Mouse (Mus musculus): ENCODE data around the gene Atg101. TPM values are rescaled to one million over a fixed set of nuclear protein-coding genes. Genes with fewer than 3 reads are reported as not detected.
"Not testable (repeated sequence)": the region's sequence is repeated elsewhere in the genome, so short reads cannot be mapped to it uniquely, and the experiment has no call there.

Atg101 gene
- polyA plus RNA-seq, 1 experiment from 2014 or later: 84.6 TPM

- H3K4me2 ChIP-seq: no peak overlapping the region
- H3K4me3 ChIP-seq: no peak overlapping the region
- no peaks in the 10 kb centered on the region for H3K36me3 ChIP-seq
- H3K27ac ChIP-seq: no peak overlapping the region
- no peaks in the 10 kb centered on the region for H3K9me3 ChIP-seq
- ATAC-seq (ENCODE audit: low FRiP score): no peak
- H3K27me3 ChIP-seq: peaks cover 19% of the 10 kb centered on the region
- H3K9ac ChIP-seq: no peak overlapping the region
- H3K4me1 ChIP-seq (replicated peaks): peaks cover 9% of the 10 kb centered on the region; the same call in 1 of the 2 replicates
- 79% methylated on average over 5 of the region's 5 CpGs for WGBS
These were observed 37.1 kb downstream of the Atg101 start for GRCm38 (mm10) chr15:101321126-101321525.

DNA sequence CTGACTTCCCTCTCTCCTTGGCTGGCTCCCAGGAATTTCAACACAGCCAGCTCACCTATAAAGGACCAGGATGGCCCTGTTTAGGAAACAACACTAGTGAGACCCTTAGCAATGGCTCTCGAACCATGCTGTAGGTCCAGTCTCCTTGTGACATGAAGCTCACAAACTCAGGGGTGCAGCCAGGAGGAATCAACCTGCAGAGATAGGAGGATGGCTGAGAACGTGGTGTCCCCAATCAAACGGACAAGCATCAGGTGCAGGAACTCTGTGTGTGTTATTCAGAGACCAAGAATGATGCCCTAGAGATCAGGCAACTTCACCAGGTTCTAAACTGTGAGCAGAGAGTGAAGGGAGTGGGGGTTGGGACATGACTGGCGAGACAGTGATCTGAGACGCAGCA is 38.0 kb downstream of the Atg101 start:
- Histone ChIP-seq H3K36me3 (no peaks in the 10 kb centered on the region), H3K9me3 (no peaks in the 10 kb centered on the region), H3K4me3 (no peak overlapping the region), H3K27me3 (peaks cover 16% of the 10 kb centered on the region), H3K4me2 (no peak overlapping the region), H3K27ac (no peak overlapping the region), H3K9ac (no peak overlapping the region), H3K4me1 (replicated peaks) (peaks cover 6% of the 10 kb centered on the region; the same call in 1 of the 2 replicates)
- WGBS: 87% methylated on average over 5 of the region's 5 CpGs
- ATAC-seq (ENCODE audit: low FRiP score): no peak

DNA sequence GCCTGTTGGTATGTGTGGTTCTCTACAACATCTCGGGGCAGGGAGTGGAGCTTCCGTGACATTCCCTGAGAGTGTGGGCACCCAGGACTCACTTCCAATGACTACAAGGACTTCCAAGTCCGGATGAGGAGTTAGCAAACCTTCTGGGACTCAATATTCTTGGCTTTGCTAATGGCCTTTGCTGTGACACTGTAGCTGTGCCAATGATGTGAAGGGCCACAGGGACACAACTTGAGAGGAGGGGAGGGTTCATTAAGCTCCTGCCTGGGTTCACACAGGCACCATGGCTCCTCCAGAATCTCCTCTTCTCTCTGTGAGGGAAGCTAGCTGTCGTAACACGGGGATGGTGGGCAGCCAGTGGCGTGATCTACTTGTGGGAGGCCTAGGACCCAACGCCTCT is 38.6 kb downstream of the Atg101 start:
- no peak overlapping the region for H3K27ac ChIP-seq
- no peak overlapping the region for H3K9ac ChIP-seq
- H3K4me1 ChIP-seq (replicated peaks): peaks cover 6% of the 10 kb centered on the region; the same call in 1 of the 2 replicates
- no peak for ATAC-seq (ENCODE audit: low FRiP score)
- no peak overlapping the region for H3K4me2 ChIP-seq
- H3K9me3 ChIP-seq: no peaks in the 10 kb centered on the region
- WGBS: 85% methylated on average over 7 of the region's 7 CpGs
- H3K36me3 ChIP-seq: no peaks in the 10 kb centered on the region
- no peak overlapping the region for H3K4me3 ChIP-seq
- H3K27me3 ChIP-seq: peaks cover 11% of the 10 kb centered on the region; the same call in 1 of the 2 replicates

- 93% methylated on average over 5 of the region's 5 CpGs for whole genome bisulfite sequencing
These were observed 39.4 kb downstream of the Atg101 start for GRCm38 (mm10) chr15:101323511-101323910.

GRCm38 (mm10) chr15:101324409-101324808 is 40.3 kb downstream of the Atg101 start:
- ATAC-seq (ENCODE audit: low FRiP score); H3K4me2 ChIP-seq; H3K27me3 ChIP-seq; H3K27ac ChIP-seq; H3K4me1 ChIP-seq (replicated peaks); H3K4me3 ChIP-seq; H3K9ac ChIP-seq; H3K9me3 ChIP-seq; H3K36me3 ChIP-seq: not testable (repeated sequence)

More at GRCm38 (mm10) chr15:101323511-101323910, 39.4 kb downstream of the Atg101 start:
- Histone ChIP-seq H3K4me2 (no peak overlapping the region), H3K27ac (no peak overlapping the region), H3K36me3 (no peaks in the 10 kb centered on the region), H3K4me1 (replicated peaks) (peaks cover 6% of the 10 kb centered on the region; the same call in 1 of the 2 replicates), H3K27me3 (0 out of 2 replicates have a peak, but pooled peaks cover 8% of the 10 kb centered on the region), H3K4me3 (no peak overlapping the region), H3K9me3 (no peaks in the 10 kb centered on the region), H3K9ac (no peak overlapping the region)
- ATAC-seq (ENCODE audit: low FRiP score): no peak

- no peak overlapping the region for H3K4me2 ChIP-seq
- H3K27me3 ChIP-seq: 0 out of 2 replicates have a peak, but pooled peaks cover 8% of the 10 kb centered on the region
- no peaks in the 10 kb centered on the region for H3K9me3 ChIP-seq
- no peaks in the 10 kb centered on the region for H3K36me3 ChIP-seq
- ATAC-seq (ENCODE audit: low FRiP score): no peak
- H3K4me1 ChIP-seq (replicated peaks): 0 out of 2 replicates have a peak, but pooled peaks cover 6% of the 10 kb centered on the region
- WGBS: 45% methylated on average over 10 of the region's 10 CpGs
- H3K4me3 ChIP-seq: no peak overlapping the region
- no peak overlapping the region for H3K9ac ChIP-seq
- H3K27ac ChIP-seq: no peak overlapping the region
These were observed 42.0 kb downstream of the Atg101 start for GRCm38 (mm10) chr15:101325991-101326534.

DNA sequence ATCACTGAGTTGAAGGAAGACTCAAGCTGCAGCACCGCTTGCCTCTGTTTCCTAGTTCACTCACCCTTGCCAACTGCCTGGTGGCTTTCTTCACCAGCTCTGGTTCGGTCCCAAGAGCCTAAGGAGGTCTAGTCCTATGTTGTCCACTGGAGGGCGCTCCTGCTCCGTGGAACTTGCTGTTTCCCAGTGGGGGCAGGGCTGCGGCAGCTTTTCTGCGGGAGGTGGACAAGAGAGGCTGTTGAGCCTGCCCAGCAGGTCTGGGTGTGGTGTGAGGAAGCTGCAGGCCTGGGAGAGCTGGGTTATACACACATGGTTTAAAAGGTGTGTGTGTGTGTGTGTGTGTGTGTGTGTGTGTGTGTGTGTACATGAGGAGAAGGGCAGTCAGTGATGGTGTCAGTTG is 43.2 kb downstream of the Atg101 start:
- Histone ChIP-seq H3K27ac (no peak overlapping the region), H3K9ac (no peak overlapping the region), H3K4me2 (no peak overlapping the region), H3K9me3 (no peaks in the 10 kb centered on the region), H3K36me3 (no peaks in the 10 kb centered on the region), H3K27me3 (0 out of 2 replicates have a peak, but pooled peaks cover 9% of the 10 kb centered on the region), H3K4me1 (replicated peaks) (0 out of 2 replicates have a peak, but pooled peaks cover 6% of the 10 kb centered on the region), H3K4me3 (no peak overlapping the region)
- ATAC-seq (ENCODE audit: low FRiP score): 0 out of 2 replicates have a peak, but pooled peaks have one; percentile 24
- WGBS: 9% methylated on average over 6 of the region's 6 CpGs

DNA sequence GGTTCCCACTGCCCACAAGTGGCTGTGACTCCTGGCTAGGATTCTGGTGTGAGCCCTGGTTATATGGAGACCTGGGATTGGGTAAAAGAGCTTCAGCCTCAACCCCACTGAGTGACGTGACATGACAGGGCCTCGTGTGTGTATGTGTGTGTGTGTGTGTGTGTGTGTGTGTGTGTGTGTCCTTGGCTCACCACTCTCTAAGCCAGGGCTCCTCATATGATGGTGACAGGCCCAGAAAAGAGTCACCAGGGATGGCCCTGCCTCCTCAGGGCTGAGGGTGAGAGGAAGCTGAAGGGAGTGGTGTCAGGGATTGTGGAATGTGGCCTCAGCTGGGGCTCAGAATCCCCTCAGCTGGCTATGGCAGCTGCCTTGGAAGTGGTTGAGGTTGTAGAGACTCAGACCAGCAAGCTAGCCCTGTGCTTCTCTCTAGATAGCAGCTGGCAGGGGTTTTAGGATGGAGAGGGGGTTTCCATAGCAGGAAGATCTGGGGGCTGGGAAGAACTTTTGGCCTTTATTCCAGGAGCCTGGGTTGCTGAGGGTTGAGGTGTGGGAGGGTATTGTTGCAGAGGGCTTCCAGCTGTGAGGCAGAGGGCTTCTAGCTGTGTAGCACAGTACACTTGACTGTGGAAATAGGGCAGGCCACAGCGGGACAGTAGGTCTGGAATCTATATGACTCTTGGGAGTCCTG is 44.9 kb downstream of the Atg101 start:
- 57% methylated on average over 3 of the region's 3 CpGs for WGBS
- H3K9me3 ChIP-seq: no peaks in the 10 kb centered on the region
- H3K4me2 ChIP-seq: no peak overlapping the region
- H3K4me1 ChIP-seq (replicated peaks): 0 out of 2 replicates have a peak, but pooled peaks cover 6% of the 10 kb centered on the region
- H3K4me3 ChIP-seq: no peak overlapping the region
- no peak overlapping the region for H3K9ac ChIP-seq
- 0 out of 2 replicates have a peak, but pooled peaks cover 6% of the 10 kb centered on the region for H3K27me3 ChIP-seq
- no peak overlapping the region for H3K27ac ChIP-seq
- H3K36me3 ChIP-seq: no peaks in the 10 kb centered on the region
- ATAC-seq (ENCODE audit: low FRiP score): no peak

- Histone ChIP-seq H3K4me2 (no peak overlapping the region), H3K4me1 (replicated peaks) (0 out of 2 replicates have a peak, but pooled peaks cover 6% of the 10 kb centered on the region), H3K27ac (no peak overlapping the region), H3K9me3 (no peaks in the 10 kb centered on the region), H3K27me3 (0 out of 2 replicates have a peak, but pooled peaks cover 9% of the 10 kb centered on the region), H3K36me3 (no peaks in the 10 kb centered on the region), H3K9ac (no peak overlapping the region), H3K4me3 (no peak overlapping the region)
- 53% methylated on average over 3 of the region's 3 CpGs for WGBS
- no peak for ATAC-seq (ENCODE audit: low FRiP score)
These were observed 45.5 kb downstream of the Atg101 start for GRCm38 (mm10) chr15:101329564-101329892.

GRCm38 (mm10) chr15:101331090-101331489 is 47.0 kb downstream of the Atg101 start:
- H3K9me3 ChIP-seq: no peaks in the 10 kb centered on the region
- H3K9ac ChIP-seq: no peak overlapping the region
- H3K4me2 ChIP-seq: no peak overlapping the region
- ATAC-seq (ENCODE audit: low FRiP score): no peak
- no peak overlapping the region for H3K27ac ChIP-seq
- H3K27me3 ChIP-seq: peaks cover 13% of the 10 kb centered on the region; the same call in 1 of the 2 replicates
- no peaks in the 10 kb centered on the region for H3K36me3 ChIP-seq
- H3K4me1 ChIP-seq (replicated peaks): 0 out of 2 replicates have a peak, but pooled peaks cover 6% of the 10 kb centered on the region
- H3K4me3 ChIP-seq: no peak overlapping the region
- 96% methylated on average over 4 of the region's 4 CpGs for WGBS

DNA sequence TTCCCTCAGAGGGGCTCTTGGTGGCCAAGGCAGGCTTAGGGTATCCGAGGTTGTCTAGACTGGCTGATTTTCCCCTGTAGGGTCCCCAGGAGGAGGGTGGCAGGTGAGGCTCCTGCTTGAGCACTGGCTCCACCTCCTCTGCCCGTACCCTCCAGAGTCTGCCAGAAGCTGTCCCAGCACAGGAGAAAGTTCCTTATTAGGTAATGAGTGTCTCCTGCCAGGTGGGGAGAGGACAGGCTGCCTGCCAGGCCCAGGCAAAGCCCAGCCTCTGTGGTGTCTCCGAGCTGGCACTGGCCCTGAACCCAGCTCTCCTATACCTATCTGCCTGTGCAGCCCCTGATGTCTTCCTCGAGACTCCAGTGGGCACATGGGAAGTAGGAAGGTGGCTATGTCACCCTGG is 48.3 kb downstream of the Atg101 start:
- Histone ChIP-seq H3K27me3 (peaks cover 25% of the 10 kb centered on the region; the same call in 1 of the 2 replicates), H3K27ac (no peak overlapping the region), H3K9ac (no peak overlapping the region), H3K4me2 (no peak overlapping the region), H3K9me3 (no peaks in the 10 kb centered on the region), H3K36me3 (no peaks in the 10 kb centered on the region), H3K4me3 (no peak overlapping the region), H3K4me1 (replicated peaks) (0 out of 2 replicates have a peak, but pooled peaks cover 6% of the 10 kb centered on the region)
- 75% methylated on average over 4 of the region's 4 CpGs for WGBS
- no peak for ATAC-seq (ENCODE audit: low FRiP score)

- H3K27me3 ChIP-seq: peaks cover 31% of the 10 kb centered on the region; the same call in 1 of the 2 replicates
- H3K4me3 ChIP-seq: no peak overlapping the region
- H3K9ac ChIP-seq: no peak overlapping the region
- 30% methylated on average over 1 of the region's 1 CpGs for WGBS
- no peaks in the 10 kb centered on the region for H3K36me3 ChIP-seq
- 0 out of 2 replicates have a peak, but pooled peaks cover 6% of the 10 kb centered on the region for H3K4me1 ChIP-seq (replicated peaks)
- H3K27ac ChIP-seq: no peak overlapping the region
- no peak overlapping the region for H3K4me2 ChIP-seq
- no peak for ATAC-seq (ENCODE audit: low FRiP score)
- no peaks in the 10 kb centered on the region for H3K9me3 ChIP-seq
These were observed 49.1 kb downstream of the Atg101 start for GRCm38 (mm10) chr15:101333165-101333564.

Data from hindbrain, embryonic 13.5 days (tissue).